Mouse (Mus musculus) brain, embryonic 14.5 days (tissue): ENCODE results near the gene Atxn7l2.

Experiments used
- CTCF ChIP-seq: fragments of 200-500 bp; IDR thresholded peaks from 2 replicates; pipeline ENCODE4 v1.5.1; 2012; ENCODE audit warnings: inconsistent platforms, mild to moderate bottlenecking, moderate library complexity, borderline replicate concordance; ENCODE audit not compliant: insufficient read depth, insufficient read length; ENCODE audit errors: extremely low read depth
- POLR2A ChIP-seq: fragments of 200-500 bp; IDR thresholded peaks from 2 replicates; pipeline ENCODE4 v1.6.1; 2012; ENCODE audit warnings: mild to moderate bottlenecking, inconsistent platforms, borderline replicate concordance; ENCODE audit not compliant: poor library complexity, insufficient read depth, insufficient read length, severe bottlenecking; ENCODE audit errors: extremely low read depth

GRCm38 (mm10) chr3:108212406-108212805 is 1.7 kb upstream of the Atxn7l2 start:
- TF ChIP-seq CTCF (no peak), POLR2A (no peak)
